Mouse (Mus musculus) ES-E14 (cell line): ENCODE measurements at regions not wholly inside any gene's neighbourhood (a gene's known extent, or its start where the extent isn't known, plus 50 kb on each side); places are given as distances from the start of the nearest gene placed in this dataset.

Experiments
- CHD2 ChIP-seq: IDR thresholded peaks from 2 replicates; pipeline ENCODE4 v1.6.1; 2014; ENCODE audit warnings: mild to moderate bottlenecking, low read depth, low read length, inconsistent platforms
- HCFC1 ChIP-seq: IDR thresholded peaks from 2 replicates; pipeline ENCODE4 v1.6.1; 2012; ENCODE audit warnings: low read length, inconsistent platforms, borderline replicate concordance; ENCODE audit not compliant: insufficient read depth
- MAFK ChIP-seq: IDR thresholded peaks from 2 replicates; pipeline ENCODE4 v1.6.1; 2014; ENCODE audit warnings: mild to moderate bottlenecking, low read depth, low read length, inconsistent platforms; ENCODE audit not compliant: insufficient read depth
- ZC3H11A ChIP-seq: IDR thresholded peaks from 2 replicates; pipeline ENCODE4 v1.6.1; 2012; ENCODE audit warnings: low read depth, mild to moderate bottlenecking, inconsistent platforms, low read length, borderline replicate concordance
- ZNF384 ChIP-seq: IDR thresholded peaks from 2 replicates; pipeline ENCODE4 v1.6.1; 2012; ENCODE audit warnings: low read depth, low read length, inconsistent platforms

DNA sequence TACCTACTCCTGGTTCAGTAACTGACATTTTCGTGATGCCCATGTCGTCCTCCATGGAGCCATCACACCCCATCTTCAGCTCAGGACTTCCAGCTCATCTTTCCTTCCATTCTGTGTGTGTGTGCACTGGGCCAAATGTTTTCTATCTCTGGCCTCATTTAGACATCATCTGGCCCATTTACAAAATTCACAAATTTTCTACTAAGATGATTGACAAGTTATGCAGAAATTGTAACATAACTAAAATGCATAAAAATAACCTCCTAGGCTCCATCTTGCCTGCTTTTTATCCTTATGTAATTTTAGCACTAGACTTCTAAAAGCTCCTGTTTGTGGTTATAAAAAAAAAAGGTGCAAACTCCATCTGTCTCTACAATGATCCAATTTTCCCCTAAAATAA, 130.8 kb upstream of the Kcnk2 start:
- TF ChIP-seq ZNF384: no peak
- TF ChIP-seq ZC3H11A: no peak
- TF ChIP-seq MAFK: no peak
- no peak for TF ChIP-seq CHD2
- no peak for TF ChIP-seq HCFC1
